Mouse (Mus musculus): ENCODE measurements at regions not wholly inside any gene's neighbourhood (a gene's known extent, or its start where the extent isn't known, plus 50 kb on each side); places are given as distances from the start of the nearest gene placed in this dataset.

GRCm38 (mm10) chr7:40829526-40829925, 68.6 kb upstream of the Vstm2b start:
- no peak for DNase-seq
- Histone ChIP-seq H3K4me1 (ENCODE audit: control insufficient read depth, insufficient read depth, low read length) (no peaks in the 10 kb centered on the region), H3K27me3 (ENCODE audit: control insufficient read depth, insufficient read depth, low read length) (no peaks in the 10 kb centered on the region), H3K27ac (ENCODE audit: insufficient read depth, low read length) (no peak overlapping the region), H3K4me3 (replicated peaks; ENCODE audit: insufficient read depth, low read depth, low read length) (no peak overlapping the region)
- 30% methylated on average over 5 of the region's 5 CpGs for whole genome bisulfite sequencing
- no peak for TF ChIP-seq POLR2A (IDR thresholded peaks at IDR 0.05; ENCODE audit: borderline replicate concordance, insufficient read depth, low read length)
- TF ChIP-seq CTCF (IDR thresholded peaks at IDR 0.05; ENCODE audit: borderline replicate concordance, insufficient read depth, low read depth, low read length) = no peak

GRCm38 (mm10) chr7:40831583-40831982, 66.5 kb upstream of the Vstm2b start:
- no peak for TF ChIP-seq POLR2A (IDR thresholded peaks at IDR 0.05; ENCODE audit: borderline replicate concordance, insufficient read depth, low read length)
- no peak for TF ChIP-seq CTCF (IDR thresholded peaks at IDR 0.05; ENCODE audit: borderline replicate concordance, insufficient read depth, low read depth, low read length)
- Histone ChIP-seq H3K27me3 (ENCODE audit: control insufficient read depth, insufficient read depth, low read length) (no peaks in the 10 kb centered on the region), H3K4me3 (replicated peaks; ENCODE audit: insufficient read depth, low read depth, low read length) (no peak overlapping the region), H3K27ac (ENCODE audit: insufficient read depth, low read length) (no peak overlapping the region), H3K4me1 (ENCODE audit: control insufficient read depth, insufficient read depth, low read length) (no peaks in the 10 kb centered on the region)
- no peak for DNase-seq
- WGBS = 88% methylated on average over 4 of the region's 4 CpGs

GRCm38 (mm10) chr7:40842344-40842992, 55.7 kb upstream of the Vstm2b start:
- H3K27ac ChIP-seq (ENCODE audit: insufficient read depth, low read length) = no peak overlapping the region

GRCm38 (mm10) chr7:40846512-40846911, 51.6 kb upstream of the Vstm2b start:
- Histone ChIP-seq H3K27me3 (ENCODE audit: control insufficient read depth, insufficient read depth, low read length) (no peaks in the 10 kb centered on the region), H3K4me3 (replicated peaks; ENCODE audit: insufficient read depth, low read depth, low read length) (no peak overlapping the region), H3K27ac (ENCODE audit: insufficient read depth, low read length) (no peak overlapping the region), H3K4me1 (ENCODE audit: control insufficient read depth, insufficient read depth, low read length) (no peaks in the 10 kb centered on the region)
- TF ChIP-seq POLR2A (IDR thresholded peaks at IDR 0.05; ENCODE audit: borderline replicate concordance, insufficient read depth, low read length) (no peak), CTCF (IDR thresholded peaks at IDR 0.05; ENCODE audit: borderline replicate concordance, insufficient read depth, low read depth, low read length) (no peak)
- WGBS = 81% methylated on average over 6 of the region's 6 CpGs
- DNase-seq = no peak

More at GRCm38 (mm10) chr7:40842344-40842992, 55.7 kb upstream of the Vstm2b start:
- DNase-seq = no peak
- Histone ChIP-seq H3K27me3 (ENCODE audit: control insufficient read depth, insufficient read depth, low read length) (no peaks in the 10 kb centered on the region), H3K4me3 (replicated peaks; ENCODE audit: insufficient read depth, low read depth, low read length) (no peak overlapping the region), H3K4me1 (ENCODE audit: control insufficient read depth, insufficient read depth, low read length) (no peaks in the 10 kb centered on the region)
- WGBS = 68% methylated on average over 8 of the region's 8 CpGs
- TF ChIP-seq CTCF (IDR thresholded peaks at IDR 0.05; ENCODE audit: borderline replicate concordance, insufficient read depth, low read depth, low read length) = no peak
- no peak for TF ChIP-seq POLR2A (IDR thresholded peaks at IDR 0.05; ENCODE audit: borderline replicate concordance, insufficient read depth, low read length)

Data from cerebellum, adult 2 months (tissue).